In the genomic region with DNA sequence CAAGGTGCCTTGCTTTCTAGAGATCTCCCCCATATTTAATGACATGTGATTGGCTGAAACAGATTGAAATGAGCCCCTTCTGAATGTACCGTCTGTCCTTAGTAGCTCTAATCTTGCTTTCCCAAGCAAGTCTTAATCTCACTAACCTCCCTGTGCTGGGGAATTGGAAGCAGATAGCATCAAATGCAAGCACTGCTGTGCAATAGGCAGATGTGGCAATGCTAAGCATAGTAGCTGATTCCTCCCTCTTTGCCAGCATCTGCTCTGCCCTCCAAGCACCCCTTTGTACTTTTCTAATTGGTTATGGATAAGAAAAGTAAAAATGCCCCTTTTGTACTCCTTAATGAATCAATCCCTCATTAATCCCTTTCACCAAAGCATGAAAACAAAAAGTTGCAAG, we compare ENCODE assay signal across 25 mouse cellular contexts.
DNase-seq lines count a peak whose midpoint lies in the region; ATAC-seq and TF ChIP-seq lines count a peak whose summit lies in the region.
"Had no signal": no experiment of that assay in that cellular context is flagged by ENCODE, and none has a peak within 500 bp of the region (broad histone marks: within the 10 kb centered on the region; RNA-seq: fewer than 3 reads in every experiment).

No protein-coding gene starts in this region.

- 33% methylated on average over 1 of the region's 1 CpGs for WGBS in forebrain, embryonic 11.5 days
- 10% methylated on average over 1 of the region's 1 CpGs for WGBS in forebrain, embryonic 15.5 days
- WGBS in midbrain, embryonic 14.5 days = 29% methylated on average over 1 of the region's 1 CpGs
- 36% methylated on average over 1 of the region's 1 CpGs for WGBS in midbrain, postnatal 0 days
- WGBS in heart, embryonic 12.5 days = 54% methylated on average over 1 of the region's 1 CpGs

- H3K36me3 ChIP-seq in forebrain, embryonic 11.5 days (ENCODE audit: control insufficient read depth, insufficient read depth, low read length) = no peaks in the 10 kb centered on the region
- no peaks in the 10 kb centered on the region for H3K36me3 ChIP-seq in forebrain, embryonic 15.5 days
- no peaks in the 10 kb centered on the region for H3K36me3 ChIP-seq in midbrain, embryonic 14.5 days (ENCODE audit: control insufficient read depth, insufficient read depth, low read length)
- H3K36me3 ChIP-seq in midbrain, postnatal 0 days (ENCODE audit: insufficient read depth, low read length) = no peaks in the 10 kb centered on the region
- no peaks in the 10 kb centered on the region for H3K36me3 ChIP-seq in heart, embryonic 12.5 days
- H3K36me3 ChIP-seq: embryonic facial prominence, embryonic 13.5 days; embryonic facial prominence, embryonic 15.5 days; forebrain, embryonic 12.5 days had no signal

- H3K9me3 ChIP-seq in forebrain, embryonic 11.5 days (ENCODE audit: control insufficient read depth, low read length) = no peaks in the 10 kb centered on the region
- H3K9me3 ChIP-seq in forebrain, embryonic 15.5 days = no peaks in the 10 kb centered on the region
- no peaks in the 10 kb centered on the region for H3K9me3 ChIP-seq in midbrain, embryonic 14.5 days (ENCODE audit: control insufficient read depth, low read length)
- H3K9me3 ChIP-seq in midbrain, postnatal 0 days (ENCODE audit: low read length) = no peaks in the 10 kb centered on the region
- H3K9me3 ChIP-seq in heart, embryonic 12.5 days (replicated peaks) = no peaks in the 10 kb centered on the region
- H3K9me3 ChIP-seq: embryonic facial prominence, embryonic 13.5 days; embryonic facial prominence, embryonic 15.5 days; forebrain, embryonic 12.5 days had no signal

- H3K4me3 ChIP-seq in forebrain, embryonic 11.5 days (ENCODE audit: low read depth, low read length) = no peak overlapping the region
- H3K4me3 ChIP-seq in forebrain, embryonic 15.5 days = no peak overlapping the region
- H3K4me3 ChIP-seq in midbrain, embryonic 14.5 days (replicated peaks; ENCODE audit: low read depth, low read length) = no peak overlapping the region
- H3K4me3 ChIP-seq in midbrain, postnatal 0 days (ENCODE audit: low read depth, low read length) = no peak overlapping the region
- H3K4me3 ChIP-seq in heart, embryonic 12.5 days = no peak overlapping the region
- H3K4me3 ChIP-seq: embryonic facial prominence, embryonic 13.5 days; embryonic facial prominence, embryonic 15.5 days; erythroblast, embryonic 14.5 days; forebrain, embryonic 12.5 days had no signal

- DNase-seq in forebrain, embryonic 11.5 days (ENCODE audit: low spot score) = no peak
- DNase-seq in midbrain, embryonic 14.5 days = peak; percentile 12
- no peak for DNase-seq in midbrain, postnatal 0 days (ENCODE audit: low spot score)
- peak; percentile 33 for DNase-seq in brain, embryonic 14.5 days (ENCODE audit: low read depth)
- peak; percentile 79 for DNase-seq in retina, postnatal 1 day
- no peak for DNase-seq in lung, postnatal 25 days (ENCODE audit: low spot score)
- DNase-seq: adrenal gland, adult 8-10 months; adrenal gland, postnatal 14 days; adrenal gland, postnatal 36 days; cerebellum, adult 11 months; cerebellum, adult 18-20 months; cerebellum, adult 8-10 months; cerebellum, adult 9-11 months; cerebellum, postnatal 14 days; cerebellum, postnatal 36 days; embryo, embryonic 11 days had no signal

- no peak overlapping the region for H3K4me2 ChIP-seq in forebrain, embryonic 11.5 days (ENCODE audit: low read depth, low read length, severe bottlenecking)
- H3K4me2 ChIP-seq in forebrain, embryonic 15.5 days (replicated peaks) = no peak overlapping the region
- no peak overlapping the region for H3K4me2 ChIP-seq in midbrain, embryonic 14.5 days (ENCODE audit: low read length)
- no peak overlapping the region for H3K4me2 ChIP-seq in midbrain, postnatal 0 days (ENCODE audit: low read depth, low read length, poor library complexity, severe bottlenecking)
- no peak overlapping the region for H3K4me2 ChIP-seq in heart, embryonic 12.5 days
- H3K4me2 ChIP-seq: embryonic facial prominence, embryonic 13.5 days; embryonic facial prominence, embryonic 15.5 days; forebrain, embryonic 12.5 days had no signal

- TF ChIP-seq CTCF in midbrain, postnatal 0 days (IDR thresholded peaks at IDR 0.05) = no peak
- TF ChIP-seq CTCF in brain, embryonic 14.5 days (IDR thresholded peaks at IDR 0.05; ENCODE audit: borderline replicate concordance, extremely low read depth, insufficient read depth, insufficient read length) = no peak

- peak; percentile 49; the same call in 1 of the 2 replicates for ATAC-seq in forebrain, embryonic 11.5 days (replicated peaks; ENCODE audit: low FRiP score)
- no peak for ATAC-seq in forebrain, embryonic 15.5 days (replicated peaks)
- no peak for ATAC-seq in midbrain, embryonic 14.5 days (ENCODE audit: low FRiP score, low TSS enrichment)
- ATAC-seq in midbrain, postnatal 0 days (ENCODE audit: low FRiP score) = no peak
- ATAC-seq in heart, embryonic 12.5 days (ENCODE audit: insufficient number of reproducible peaks, low FRiP score) = no peak
- ATAC-seq: activated CD4-positive, CD25-positive, alpha-beta regulatory T cell, adult 4 months; forebrain, embryonic 16.5 days; Patski had no signal

- no peak overlapping the region for H3K27ac ChIP-seq in forebrain, embryonic 11.5 days (ENCODE audit: low read depth, low read length)
- no peak overlapping the region for H3K27ac ChIP-seq in forebrain, embryonic 15.5 days (replicated peaks)
- H3K27ac ChIP-seq in midbrain, embryonic 14.5 days (replicated peaks; ENCODE audit: low read depth, low read length) = no peak overlapping the region
- H3K27ac ChIP-seq in midbrain, postnatal 0 days (ENCODE audit: low read depth, low read length) = no peak overlapping the region
- no peak overlapping the region for H3K27ac ChIP-seq in heart, embryonic 12.5 days (ENCODE audit: poor library complexity, severe bottlenecking)
- H3K27ac ChIP-seq: embryonic facial prominence, embryonic 13.5 days; embryonic facial prominence, embryonic 15.5 days; forebrain, embryonic 12.5 days had no signal

- TF ChIP-seq POLR2A in brain, embryonic 14.5 days (IDR thresholded peaks at IDR 0.05; ENCODE audit: borderline replicate concordance, extremely low read depth, insufficient read depth, insufficient read length, poor library complexity, severe bottlenecking) = no peak

- H3K4me1 ChIP-seq in forebrain, embryonic 11.5 days (replicated peaks; ENCODE audit: control insufficient read depth, insufficient read depth, low read length) = no peaks in the 10 kb centered on the region
- peaks cover 5% of the 10 kb centered on the region for H3K4me1 ChIP-seq in forebrain, embryonic 15.5 days
- no peaks in the 10 kb centered on the region for H3K4me1 ChIP-seq in midbrain, embryonic 14.5 days (ENCODE audit: control insufficient read depth, insufficient read depth, low read length)
- H3K4me1 ChIP-seq in midbrain, postnatal 0 days (ENCODE audit: insufficient read depth, low read length) = no peaks in the 10 kb centered on the region
- H3K4me1 ChIP-seq in heart, embryonic 12.5 days (replicated peaks) = no peaks in the 10 kb centered on the region
- H3K4me1 ChIP-seq: embryonic facial prominence, embryonic 13.5 days; embryonic facial prominence, embryonic 15.5 days had no signal

- H3K9ac ChIP-seq in forebrain, embryonic 11.5 days (ENCODE audit: low read length) = no peak overlapping the region
- no peak overlapping the region for H3K9ac ChIP-seq in forebrain, embryonic 15.5 days (replicated peaks)
- no peak overlapping the region for H3K9ac ChIP-seq in midbrain, embryonic 14.5 days (replicated peaks; ENCODE audit: low read length)
- no peak overlapping the region for H3K9ac ChIP-seq in midbrain, postnatal 0 days (replicated peaks; ENCODE audit: low read length, poor library complexity, severe bottlenecking)
- H3K9ac ChIP-seq in heart, embryonic 12.5 days = no peak overlapping the region
- H3K9ac ChIP-seq: embryonic facial prominence, embryonic 13.5 days; embryonic facial prominence, embryonic 15.5 days; forebrain, embryonic 12.5 days had no signal

- no peaks in the 10 kb centered on the region for H3K27me3 ChIP-seq in forebrain, embryonic 11.5 days (ENCODE audit: control insufficient read depth, insufficient read depth, low read length)
- no peaks in the 10 kb centered on the region for H3K27me3 ChIP-seq in forebrain, embryonic 15.5 days
- no peaks in the 10 kb centered on the region for H3K27me3 ChIP-seq in midbrain, embryonic 14.5 days (ENCODE audit: control insufficient read depth, insufficient read depth, low read length)
- H3K27me3 ChIP-seq in midbrain, postnatal 0 days (ENCODE audit: insufficient read depth, low read length) = no peaks in the 10 kb centered on the region
- H3K27me3 ChIP-seq in heart, embryonic 12.5 days (replicated peaks) = no peaks in the 10 kb centered on the region
- H3K27me3 ChIP-seq: embryonic facial prominence, embryonic 13.5 days; embryonic facial prominence, embryonic 15.5 days; forebrain, embryonic 12.5 days had no signal

Comparison
In these comparisons a context has a peak if more than half of its experiments do, and no peak if none do; other contexts are left out.
1. DNase-seq: peak in midbrain, embryonic 14.5 days (single experiment), brain, embryonic 14.5 days (single experiment) and retina, postnatal 1 day (single experiment); none in forebrain, embryonic 11.5 days (single experiment), midbrain, postnatal 0 days (single experiment) and lung, postnatal 25 days (single experiment).